Mouse (Mus musculus) midbrain, embryonic 16.5 days (tissue): Measurements from ENCODE around the gene Tpra1. TPM values are rescaled to one million over a fixed set of nuclear protein-coding genes. Genes with fewer than 3 reads are reported as not detected.

Experiments
- ATAC-seq: fragments of 200-750 bp; cut with Nextera tagmentation; 2 replicates; pipeline ENCODE4 v1.8.0; 2017; ENCODE audit warnings: moderate TSS enrichment
- H3K27ac ChIP-seq: fragments of 300-500 bp; sonication (generic); 2 replicates; pipeline ENCODE4 v1.5.1; 2014; ENCODE audit warnings: mild to moderate bottlenecking, low read length, mixed read lengths
- H3K27me3 ChIP-seq: fragments of 300-500 bp; sonication (generic); 2 replicates; pipeline ENCODE4 v1.6.1; 2014; ENCODE audit warnings: low read depth, low read length, mixed read lengths; ENCODE audit not compliant: control insufficient read depth, insufficient read depth
- H3K36me3 ChIP-seq: fragments of 300-500 bp; sonication (generic); 2 replicates; pipeline ENCODE4 v1.6.1; 2014; ENCODE audit warnings: mild to moderate bottlenecking, low read length, moderate library complexity, mixed read lengths; ENCODE audit not compliant: control insufficient read depth, insufficient read depth
- H3K4me1 ChIP-seq: fragments of 300-500 bp; sonication (generic); 2 replicates; pipeline ENCODE4 v1.6.1; 2014; ENCODE audit warnings: mild to moderate bottlenecking, low read length, mixed read lengths; ENCODE audit not compliant: control insufficient read depth, insufficient read depth
- H3K4me2 ChIP-seq: fragments of 300-500 bp; sonication (generic); 2 replicates; pipeline ENCODE4 v1.6.1; 2014; ENCODE audit warnings: mild to moderate bottlenecking, low read length, mixed read lengths
- H3K4me3 ChIP-seq: fragments of 300-500 bp; sonication (generic); 2 replicates; pipeline ENCODE4 v1.5.1; 2014; ENCODE audit warnings: low read depth, mild to moderate bottlenecking, low read length, moderate library complexity, mixed read lengths
- H3K9ac ChIP-seq: fragments of 300-500 bp; sonication (generic); 2 replicates; pipeline ENCODE4 v1.6.1; 2014; ENCODE audit warnings: low read depth, low read length, mixed read lengths
- H3K9me3 ChIP-seq: fragments of 300-500 bp; sonication (generic); replicated peaks from 2 replicates; pipeline ENCODE4 v1.6.1; 2014; ENCODE audit warnings: mild to moderate bottlenecking, low read length, mixed read lengths; ENCODE audit not compliant: control insufficient read depth, poor library complexity, severe bottlenecking
- WGBS: fragments of 180-500 bp; shearing (Covaris S2); extraction: QIAGEN DNeasy Blood & Tissue Kit; methylation state at CpG from one replicate; pipeline ENCODE4 v1.1.7; 2014; 5-methylcytosine and 5-hydroxymethylcytosine counted together
- polyA plus RNA-seq: library from polyadenylated mRNA; unstranded; fragments of >200 nt; fragmentation: Nextera tagmentation; extraction: Ambion mirVana; gene quantifications from 2 replicates; pipeline ENCODE4 v1.2.1, GENCODE M21; 2015

The Tpra1 gene
- polyA plus RNA-seq, 1 experiment from 2014 or later: 99.6 TPM

DNA sequence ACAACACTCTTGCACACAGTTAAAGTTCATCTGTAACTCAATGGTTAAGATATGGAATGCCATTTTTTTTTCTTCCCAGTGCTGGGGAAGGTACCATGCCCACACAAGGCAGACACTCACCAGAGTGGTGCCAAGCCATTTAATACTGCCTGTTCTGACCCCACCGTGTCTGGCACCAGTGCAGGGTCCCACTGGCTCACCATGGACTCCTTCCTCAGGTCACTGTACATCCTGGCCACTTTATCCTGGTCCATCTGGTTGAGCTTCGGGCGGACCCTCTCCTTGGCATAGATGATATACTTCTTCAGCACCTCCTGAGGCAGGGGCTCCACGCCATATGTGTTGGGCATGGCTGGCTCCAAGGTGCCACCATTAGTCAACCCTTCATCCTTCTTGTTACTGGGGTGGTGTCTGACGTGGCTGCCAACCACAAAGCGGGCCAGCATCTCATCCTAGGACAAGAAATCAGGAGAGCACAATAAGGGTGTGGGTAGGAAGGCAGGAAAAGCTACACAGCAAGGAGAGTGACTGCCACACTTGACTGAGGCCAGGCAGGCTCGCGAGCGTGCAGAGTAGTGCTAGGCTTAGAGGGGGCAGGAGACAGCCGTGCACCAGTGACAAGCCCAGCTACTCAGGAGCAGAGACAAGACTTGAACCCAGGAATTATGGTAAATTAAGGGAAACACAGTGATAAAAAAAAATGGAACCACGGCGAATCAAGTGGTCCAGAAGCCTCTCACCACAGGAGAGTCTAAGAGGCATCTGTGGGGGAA, 16.2 kb upstream of the Tpra1 start:
- H3K4me1 ChIP-seq: no peaks in the 10 kb centered on the region
- WGBS: 85% methylated on average over 12 of the region's 12 CpGs
- no peak overlapping the region for H3K27ac ChIP-seq
- H3K4me3 ChIP-seq: no peak overlapping the region
- no peak for ATAC-seq
- H3K9me3 ChIP-seq: no peaks in the 10 kb centered on the region
- no peaks in the 10 kb centered on the region for H3K27me3 ChIP-seq
- peaks cover 12% of the 10 kb centered on the region for H3K36me3 ChIP-seq
- no peak overlapping the region for H3K9ac ChIP-seq
- H3K4me2 ChIP-seq: no peak overlapping the region

- Histone ChIP-seq H3K4me2 (no peak overlapping the region), H3K27me3 (no peaks in the 10 kb centered on the region), H3K9ac (no peak overlapping the region), H3K4me1 (no peaks in the 10 kb centered on the region), H3K9me3 (no peaks in the 10 kb centered on the region), H3K4me3 (no peak overlapping the region), H3K27ac (no peak overlapping the region), H3K36me3 (peaks cover 14% of the 10 kb centered on the region)
- no peak for ATAC-seq
- 29% methylated on average over 2 of the region's 2 CpGs for WGBS
These were observed 15.6 kb upstream of the Tpra1 start for GRCm38 (mm10) chr6:88886417-88886967.

GRCm38 (mm10) chr6:88889410-88890042, 12.5 kb upstream of the Tpra1 start:
- Histone ChIP-seq H3K9me3 (no peaks in the 10 kb centered on the region), H3K36me3 (peaks cover 14% of the 10 kb centered on the region), H3K4me2 (no peak overlapping the region), H3K9ac (no peak overlapping the region), H3K4me1 (no peaks in the 10 kb centered on the region), H3K4me3 (no peak overlapping the region), H3K27me3 (no peaks in the 10 kb centered on the region), H3K27ac (no peak overlapping the region)
- 90% methylated on average over 13 of the region's 13 CpGs for WGBS
- ATAC-seq: no peak

DNA sequence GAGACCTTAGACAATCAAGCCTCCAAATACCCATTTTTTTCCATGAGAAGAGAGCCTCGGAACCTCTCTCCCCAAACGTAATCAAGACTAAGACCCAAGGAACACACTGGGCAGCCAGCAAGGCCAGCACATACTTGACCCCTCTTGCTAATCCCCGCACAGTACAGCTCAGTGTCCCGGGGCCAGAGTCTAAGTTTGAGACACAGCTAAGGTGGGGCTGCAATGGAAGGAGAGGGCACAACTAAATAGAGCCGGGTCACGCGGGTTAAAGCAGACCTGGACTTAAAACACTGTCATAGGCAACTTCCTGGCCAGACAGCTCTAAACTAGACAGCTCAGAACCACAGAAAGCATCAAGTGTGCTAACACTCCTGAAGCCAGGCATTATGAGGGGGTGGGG, 11.2 kb upstream of the Tpra1 start:
- Histone ChIP-seq H3K9ac (no peak overlapping the region), H3K36me3 (peaks cover 14% of the 10 kb centered on the region), H3K27me3 (no peaks in the 10 kb centered on the region), H3K4me1 (no peaks in the 10 kb centered on the region), H3K4me2 (no peak overlapping the region), H3K9me3 (no peaks in the 10 kb centered on the region), H3K27ac (no peak overlapping the region), H3K4me3 (no peak overlapping the region)
- 80% methylated on average over 7 of the region's 7 CpGs for WGBS
- ATAC-seq: no peak

GRCm38 (mm10) chr6:88893559-88893958, 8.5 kb upstream of the Tpra1 start:
- Histone ChIP-seq H3K36me3 (peaks cover 13% of the 10 kb centered on the region), H3K9me3 (no peaks in the 10 kb centered on the region), H3K4me2 (no peak overlapping the region), H3K27me3 (no peaks in the 10 kb centered on the region), H3K9ac (no peak overlapping the region), H3K4me1 (peaks cover 4% of the 10 kb centered on the region), H3K27ac (no peak overlapping the region), H3K4me3 (no peak overlapping the region)
- WGBS: 60% methylated on average over 5 of the region's 5 CpGs
- no peak for ATAC-seq

DNA sequence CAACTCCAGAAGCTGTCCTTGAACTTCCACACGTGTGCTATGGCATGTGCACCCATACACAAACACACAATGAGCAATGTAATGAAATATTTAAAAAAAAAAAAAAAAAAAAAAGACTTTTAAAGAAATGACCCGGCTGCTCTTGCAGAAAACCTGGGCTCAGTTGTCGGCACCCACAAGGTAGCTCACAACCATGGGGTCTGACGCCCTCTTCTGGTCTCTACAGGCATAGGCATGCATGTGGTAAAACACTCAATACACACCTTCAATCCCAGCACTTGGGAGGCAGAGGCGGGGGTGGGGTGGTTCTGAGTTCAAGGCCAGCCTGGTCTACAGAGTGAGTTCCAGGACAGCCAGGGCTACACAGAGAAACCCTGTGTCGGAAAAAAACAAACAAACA, 6.1 kb upstream of the Tpra1 start:
- Histone ChIP-seq H3K4me2 (no peak overlapping the region), H3K27ac (no peak overlapping the region), H3K9ac (no peak overlapping the region), H3K4me3 (no peak overlapping the region), H3K27me3 (no peaks in the 10 kb centered on the region), H3K36me3 (0 out of 2 replicates have a peak, but pooled peaks cover 2% of the 10 kb centered on the region), H3K9me3 (no peaks in the 10 kb centered on the region), H3K4me1 (peaks cover 5% of the 10 kb centered on the region)
- ATAC-seq: no peak
- 86% methylated on average over 6 of the region's 6 CpGs for WGBS

DNA sequence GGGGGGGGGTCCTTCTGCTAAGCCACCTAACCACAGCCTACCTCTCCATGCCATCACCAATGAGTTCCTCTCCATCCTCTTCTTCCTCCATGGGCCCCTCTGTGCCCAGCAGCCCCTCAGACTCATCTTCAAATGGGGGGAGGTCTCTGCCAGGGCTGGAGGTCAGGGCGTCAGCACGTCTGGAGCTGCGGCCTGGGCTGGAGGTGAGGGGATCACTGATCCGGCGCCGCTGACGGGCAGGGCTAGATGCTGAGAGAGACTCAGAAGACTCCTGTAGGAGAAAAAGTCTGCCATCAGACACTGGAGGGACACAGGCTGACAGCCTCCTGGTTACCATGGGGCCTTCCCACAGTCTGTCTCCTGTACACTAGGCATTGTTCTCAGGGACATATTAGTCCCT, 4.8 kb upstream of the Tpra1 start:
- Histone ChIP-seq H3K9me3 (no peaks in the 10 kb centered on the region), H3K36me3 (no peaks in the 10 kb centered on the region), H3K27me3 (no peaks in the 10 kb centered on the region), H3K27ac (no peak overlapping the region), H3K4me3 (no peak overlapping the region), H3K4me1 (peaks cover 11% of the 10 kb centered on the region), H3K4me2 (peak overlapping the region; percentile 13; the same call in 1 of the 2 replicates), H3K9ac (no peak overlapping the region)
- 59% methylated on average over 7 of the region's 7 CpGs for WGBS
- ATAC-seq: no peak

DNA sequence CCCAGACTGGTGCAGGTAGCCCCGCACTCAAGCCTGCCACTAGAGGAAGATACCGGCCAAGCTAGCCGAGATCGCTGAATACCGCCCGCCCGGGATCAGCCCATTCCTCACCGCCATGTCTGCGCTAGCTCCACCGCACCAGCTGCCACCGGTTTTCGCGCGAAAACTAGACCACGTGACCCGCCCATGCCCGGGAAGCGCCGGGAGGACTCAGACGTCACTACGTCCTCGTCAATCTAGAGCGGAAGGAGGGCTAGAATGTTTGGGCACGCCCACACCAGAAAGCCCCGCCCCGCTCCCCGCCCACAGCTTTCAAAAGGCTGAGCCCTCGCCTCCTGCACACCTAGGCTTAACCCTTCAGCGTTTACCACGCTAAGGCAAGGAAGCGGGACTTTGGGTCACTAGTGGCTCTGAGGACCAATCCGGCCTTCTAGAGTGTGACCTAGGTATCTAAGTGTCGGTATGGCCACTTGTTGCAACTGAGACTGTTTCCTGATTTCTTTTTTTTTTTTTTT, 3.5 kb upstream of the Tpra1 start, which contains the start of gene Mcm2:
Gene Mcm2 (minus strand): TSS at position 247 of the 515 bp plus-strand sequence.
- ATAC-seq: peak; percentile 73
- Histone ChIP-seq H3K4me2 (peak within 1 kb of the TSS; percentile 99), H3K9ac (peak within 1 kb of the TSS; percentile 72), H3K4me1 (peaks cover 20% of the 10 kb centered on the region), H3K27me3 (no peaks in the 10 kb centered on the region), H3K27ac (0 out of 2 replicates have a peak within 1 kb of the TSS, but pooled peaks have one; percentile 50), H3K4me3 (peak within 1 kb of the TSS; percentile 57), H3K36me3 (no peaks in the 10 kb centered on the region), H3K9me3 (no peaks in the 10 kb centered on the region)
- 0% methylated on average over 33 of the region's 33 CpGs for WGBS

DNA sequence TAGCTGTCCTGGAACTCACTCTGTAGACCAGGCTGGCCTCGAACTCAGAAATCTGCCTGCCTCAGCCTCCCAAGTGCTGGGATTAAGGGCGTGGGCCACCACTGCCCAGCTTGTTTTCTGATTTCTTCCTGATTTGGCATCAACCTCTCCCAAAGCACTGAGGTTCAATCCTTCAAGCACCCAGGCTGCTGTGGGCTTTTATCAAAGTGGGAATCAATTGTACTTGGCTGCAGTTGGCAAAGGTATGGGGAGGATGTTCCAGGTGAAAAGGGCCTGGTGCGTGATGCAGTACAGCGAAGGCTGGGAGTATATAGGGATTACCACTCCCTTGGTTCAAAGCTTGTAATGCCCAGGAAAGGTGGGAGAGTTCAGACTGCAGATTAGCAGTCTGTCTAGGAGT, 3.0 kb upstream of the Tpra1 start:
- H3K9ac ChIP-seq: no peak overlapping the region; the same call in 1 of the 2 replicates
- peak overlapping the region; percentile 57 for H3K4me3 ChIP-seq
- H3K4me2 ChIP-seq: peak overlapping the region; percentile 99; the same call in 1 of the 2 replicates
- no peaks in the 10 kb centered on the region for H3K27me3 ChIP-seq
- WGBS: 60% methylated on average over 4 of the region's 4 CpGs
- H3K9me3 ChIP-seq: no peaks in the 10 kb centered on the region
- H3K36me3 ChIP-seq: no peaks in the 10 kb centered on the region
- H3K4me1 ChIP-seq: peaks cover 24% of the 10 kb centered on the region
- H3K27ac ChIP-seq: no peak overlapping the region
- ATAC-seq: no peak
